Mouse (Mus musculus): Measurements from ENCODE around the gene Rasgrp3.

Rasgrp3 gene

DNA sequence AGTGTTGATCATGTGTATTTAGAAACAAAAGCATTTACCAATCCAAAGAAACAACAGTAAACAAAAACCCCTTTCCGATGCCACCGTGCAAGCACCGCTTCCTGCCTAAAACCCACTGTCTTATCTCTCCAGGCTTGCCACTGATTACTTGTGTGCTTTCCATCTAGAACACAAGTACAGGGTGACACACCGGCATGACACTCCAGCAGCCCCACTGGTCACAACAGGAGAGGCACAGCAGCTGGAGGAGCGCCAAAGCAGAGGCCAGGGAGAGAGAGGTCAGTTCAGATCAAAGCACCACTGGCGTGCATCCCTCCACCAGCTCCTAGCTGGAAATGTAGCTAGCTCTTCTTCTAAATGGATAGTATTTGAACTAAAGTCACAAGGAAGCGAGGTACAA is 108.6 kb downstream of the Rasgrp3 start:
- no peak for DNase-seq

DNA sequence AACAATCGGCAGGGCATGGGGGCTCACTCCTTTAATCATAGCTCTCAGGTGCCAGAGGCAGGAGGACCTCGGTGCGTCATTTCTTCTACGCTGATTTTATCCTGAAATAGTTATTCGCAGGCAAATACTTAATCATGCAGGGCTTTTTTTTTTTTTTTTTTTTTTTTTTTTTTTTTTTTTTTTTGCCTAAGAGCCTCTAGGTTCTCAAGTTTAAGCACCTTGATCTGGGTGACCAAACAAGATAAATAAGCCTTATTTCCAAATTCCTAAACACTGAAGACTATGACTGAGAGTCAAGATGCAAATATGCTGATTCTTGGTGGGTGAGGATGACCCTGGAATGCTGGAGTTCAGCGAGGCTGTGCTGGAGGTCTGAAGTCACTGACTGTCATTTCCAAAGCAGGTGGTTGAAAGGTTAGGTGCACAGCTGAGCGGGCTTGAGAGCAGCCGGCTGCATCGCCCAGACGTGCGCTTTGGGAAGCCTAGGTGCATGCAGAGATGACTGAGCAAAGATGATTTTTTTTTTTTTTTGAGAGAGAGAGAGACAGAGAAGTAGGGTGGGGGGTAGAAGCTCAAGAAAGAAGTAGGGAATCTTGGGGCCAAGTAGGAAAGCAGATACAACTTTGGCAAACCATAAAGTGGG is 115.2 kb downstream of the Rasgrp3 start:
- no peak for DNase-seq

DNA sequence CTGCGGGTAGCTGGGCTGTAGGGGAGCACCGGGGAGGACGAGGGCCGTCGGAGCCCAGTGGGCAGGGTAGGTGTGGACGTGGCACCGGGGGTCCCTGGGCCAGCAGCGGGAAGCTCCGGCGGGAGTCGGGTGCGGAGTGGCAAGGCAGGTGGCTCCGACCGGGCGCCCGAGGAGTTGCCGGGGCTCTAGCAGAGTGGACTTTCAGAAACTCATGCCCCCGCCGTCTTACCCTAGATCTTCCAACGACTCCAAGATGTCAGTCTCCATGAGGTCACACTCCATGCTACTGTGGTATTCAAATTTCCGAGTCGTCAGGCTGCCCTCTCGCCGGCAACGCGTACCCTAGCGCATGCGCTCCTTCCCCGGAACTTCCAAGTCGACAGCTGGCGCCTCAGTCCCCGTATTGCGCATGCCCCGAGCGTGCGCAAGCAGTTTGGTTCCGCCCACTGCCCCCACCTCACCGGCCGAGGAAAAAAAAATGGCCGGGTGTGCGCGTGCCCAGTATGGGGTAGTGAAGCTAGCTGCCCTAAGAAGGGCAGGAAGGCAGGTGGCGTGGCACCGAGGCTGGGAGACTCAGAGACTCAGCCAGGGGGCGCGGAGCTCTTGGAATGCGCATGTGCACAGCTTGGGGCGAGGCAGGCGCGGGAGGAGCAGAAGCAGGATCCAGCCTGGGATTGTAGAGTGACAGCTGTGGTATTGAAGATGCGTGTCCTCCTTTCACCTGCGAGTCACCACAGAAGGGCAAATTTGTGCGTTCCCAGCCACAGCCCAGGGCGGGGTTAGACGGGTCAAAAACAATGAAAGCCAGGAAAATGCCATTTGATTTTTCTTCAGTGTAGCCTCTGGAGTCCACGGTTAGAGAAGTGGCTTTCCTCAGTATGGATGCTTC is 116.1 kb downstream of the Rasgrp3 start, which contains the start of gene Fam98a:
TSS of gene Fam98a (minus strand) at position 435 of the 889 bp plus-strand sequence.
- DNase-seq, result peak; percentile 98

DNA sequence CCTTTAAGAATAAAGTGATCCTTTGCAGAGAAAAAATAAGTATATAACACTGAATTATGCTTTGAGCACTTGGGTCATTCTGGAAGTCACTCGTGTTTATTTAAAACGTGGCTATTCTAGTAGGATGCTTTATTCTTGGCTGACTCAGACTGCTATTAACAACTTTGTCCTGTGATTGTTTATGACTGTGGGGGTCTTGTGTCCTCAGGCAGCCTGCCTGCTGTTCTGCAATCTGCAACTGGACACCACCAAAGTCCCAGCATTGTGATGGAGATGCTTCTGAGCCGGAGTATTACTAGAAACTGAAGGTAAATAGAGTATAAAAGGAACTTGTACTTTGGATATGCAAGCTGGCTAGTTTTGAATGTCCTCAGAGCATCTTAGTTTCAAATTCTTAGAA is 121.3 kb downstream of the Rasgrp3 start:
- DNase-seq, result no peak

DNA sequence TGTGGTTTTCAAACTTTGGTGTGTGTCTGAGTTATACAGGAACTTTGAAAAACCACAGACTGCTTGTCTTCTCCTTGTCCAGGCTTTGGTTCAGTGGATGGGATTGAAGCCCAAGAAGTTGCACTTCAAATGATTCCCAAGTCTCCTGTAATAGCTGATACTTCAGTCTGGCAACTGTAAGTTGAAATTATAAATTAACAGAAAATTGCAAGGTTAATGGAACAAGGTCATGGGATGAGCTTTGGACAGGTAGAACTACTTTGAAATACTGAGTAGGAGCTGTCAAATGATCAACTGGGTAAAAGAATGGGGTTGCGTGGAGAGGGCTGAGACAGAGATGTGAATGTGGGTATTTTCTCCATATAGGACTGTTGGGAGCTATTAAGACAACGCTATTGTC is 122.3 kb downstream of the Rasgrp3 start:
- DNase-seq, result no peak

DNA sequence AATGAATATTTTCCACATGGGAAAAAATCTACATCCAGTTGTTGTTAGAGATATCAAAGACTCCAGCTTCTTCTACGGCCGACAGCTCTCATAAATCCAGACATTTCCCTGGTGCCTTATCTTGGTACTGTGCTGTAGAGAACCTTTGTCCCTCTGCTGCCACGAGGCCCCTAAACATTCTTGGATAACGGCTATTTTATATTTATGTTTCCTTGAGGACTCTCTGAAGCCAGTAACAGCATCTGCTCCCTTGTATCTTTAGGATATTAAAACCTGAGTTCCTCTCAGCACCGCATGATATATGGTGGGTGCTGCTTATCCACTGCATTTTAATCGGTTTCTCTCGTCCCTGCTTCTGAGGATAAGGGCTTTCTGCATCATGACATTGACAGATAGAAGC is 139.9 kb downstream of the Rasgrp3 start:
- DNase-seq, result no peak

Data from right cerebral cortex, postnatal 14 days (tissue).